Mouse (Mus musculus) lung, adult 2 months (tissue): ENCODE results near the gene Cckar.

ENCODE experiments used
- CTCF ChIP-seq: fragments of 200-500 bp; IDR thresholded peaks from 2 replicates; pipeline ENCODE4 v1.5.1; 2011; ENCODE audit warnings: mild to moderate bottlenecking, low read length, control low read depth; ENCODE audit not compliant: insufficient read depth
- POLR2A ChIP-seq: fragments of 200-500 bp; IDR thresholded peaks from 2 replicates; pipeline ENCODE4 v1.6.1; 2011; ENCODE audit warnings: low read depth, mild to moderate bottlenecking, control low read depth, low read length, borderline replicate concordance; ENCODE audit errors: extremely low read depth

GRCm38 (mm10) chr5:53692662-53693061 lies 14.8 kb downstream of the Cckar start:
- TF ChIP-seq CTCF, result no peak
- no peak for TF ChIP-seq POLR2A
